Mouse (Mus musculus): ENCODE measurements around the gene Ppp1r3f.

Ppp1r3f gene

DNA sequence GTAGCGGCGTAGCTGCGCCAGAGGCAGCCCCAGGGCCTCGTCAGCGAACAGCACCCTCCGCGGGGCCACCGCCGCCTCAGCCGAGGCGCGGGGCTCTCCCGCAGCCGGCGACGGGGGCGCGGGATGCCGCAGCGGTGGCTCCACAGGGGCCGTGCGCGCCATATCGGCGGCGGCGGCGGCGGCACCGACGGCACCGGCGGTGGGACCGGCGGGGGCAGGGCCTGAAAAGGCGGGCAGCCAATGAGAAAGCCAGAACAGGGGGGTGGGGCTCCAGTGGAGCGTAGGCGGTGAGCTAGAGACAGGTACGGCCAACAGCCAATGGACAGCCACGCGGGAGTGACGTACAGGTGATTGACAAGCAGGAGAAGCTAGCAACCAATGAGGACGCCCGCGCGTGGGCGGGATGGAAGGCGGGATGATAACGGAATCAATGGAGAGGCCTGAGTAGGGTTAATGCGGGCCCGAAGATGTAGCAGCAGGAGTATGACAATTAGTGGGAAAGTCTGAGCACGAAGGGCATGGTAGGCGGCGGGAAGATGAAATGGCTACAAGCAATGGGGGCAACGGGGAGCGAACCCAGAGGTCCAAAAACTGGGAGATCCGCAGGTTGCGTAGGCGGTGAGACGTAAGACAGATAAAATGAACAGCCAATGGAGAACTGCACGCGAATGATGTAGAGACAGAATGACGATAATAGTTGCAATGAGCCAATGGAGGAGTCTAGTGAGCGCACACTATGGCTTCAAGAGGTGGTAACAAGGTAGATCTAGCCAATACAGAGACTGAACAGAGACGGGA is at the start of gene Ppp1r3f:
Gene Ppp1r3f, minus strand, starts transcription at position 197 of the 798 bp plus-strand sequence.
- peak; percentile 95 to 97 for DNase-seq

DNA sequence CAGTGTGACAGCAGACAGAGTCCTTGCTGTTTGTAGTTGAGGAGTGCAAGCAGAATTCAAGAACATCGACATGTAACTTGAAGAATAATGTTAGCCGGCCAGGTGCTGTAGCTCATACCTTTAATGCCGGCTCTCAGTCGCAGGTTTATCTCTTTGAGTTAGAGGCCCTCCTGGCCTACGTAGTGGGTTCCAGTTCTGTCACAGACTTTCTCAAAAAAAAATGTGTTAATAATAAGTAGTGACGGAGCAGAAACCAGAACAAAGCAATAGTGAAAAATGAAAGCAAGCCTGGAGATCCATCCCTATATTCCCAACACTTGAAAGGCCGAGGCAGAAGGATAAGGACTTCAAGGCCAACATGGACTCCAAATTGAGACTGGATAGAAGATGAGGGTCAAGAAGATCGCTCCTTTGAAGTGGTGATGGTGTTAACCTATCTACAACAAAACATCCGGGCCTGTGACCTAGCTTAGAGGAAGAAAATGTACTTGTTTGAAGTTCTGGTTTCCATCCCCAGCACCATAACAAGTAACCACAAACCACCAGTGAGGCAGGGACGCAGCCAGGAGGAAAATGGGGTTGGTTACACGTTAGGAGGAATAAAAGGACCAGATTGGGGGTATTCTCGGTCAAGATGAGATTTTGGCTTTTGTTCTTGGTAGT is 43.9 kb upstream of the Ppp1r3f start:
- no peak for DNase-seq

DNA sequence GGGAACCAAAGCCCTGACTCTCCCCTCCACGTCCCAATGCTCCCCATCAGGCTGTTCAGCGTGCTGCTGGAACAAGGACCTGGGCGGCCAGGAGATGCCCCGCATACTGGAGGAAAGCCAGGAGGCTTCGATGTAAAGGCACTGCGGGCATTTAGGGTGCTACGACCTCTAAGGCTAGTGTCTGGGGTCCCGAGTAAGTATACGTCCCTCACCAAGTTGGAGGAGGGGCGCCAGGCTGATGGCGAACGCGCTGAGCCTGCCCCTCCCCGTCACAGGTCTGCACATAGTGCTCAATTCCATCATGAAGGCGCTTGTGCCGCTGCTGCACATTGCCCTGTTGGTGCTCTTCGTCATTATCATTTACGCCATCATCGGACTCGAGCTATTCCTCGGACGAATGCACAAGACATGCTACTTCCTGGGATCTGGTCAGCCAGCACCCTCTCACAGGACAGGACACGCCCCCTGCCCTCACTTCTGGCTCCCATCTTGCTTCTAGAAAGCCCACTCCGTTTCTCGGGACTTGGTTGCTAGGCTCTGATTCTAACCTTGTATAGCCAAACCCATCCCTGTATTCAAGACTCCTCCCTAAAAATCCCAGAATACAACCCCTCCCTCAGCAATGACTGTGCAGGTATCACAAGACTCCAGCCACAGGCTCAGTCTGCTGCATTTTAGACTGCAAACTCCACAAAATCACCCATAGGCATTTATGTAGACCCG is 36.6 kb upstream of the Ppp1r3f start:
- no peak for DNase-seq

DNA sequence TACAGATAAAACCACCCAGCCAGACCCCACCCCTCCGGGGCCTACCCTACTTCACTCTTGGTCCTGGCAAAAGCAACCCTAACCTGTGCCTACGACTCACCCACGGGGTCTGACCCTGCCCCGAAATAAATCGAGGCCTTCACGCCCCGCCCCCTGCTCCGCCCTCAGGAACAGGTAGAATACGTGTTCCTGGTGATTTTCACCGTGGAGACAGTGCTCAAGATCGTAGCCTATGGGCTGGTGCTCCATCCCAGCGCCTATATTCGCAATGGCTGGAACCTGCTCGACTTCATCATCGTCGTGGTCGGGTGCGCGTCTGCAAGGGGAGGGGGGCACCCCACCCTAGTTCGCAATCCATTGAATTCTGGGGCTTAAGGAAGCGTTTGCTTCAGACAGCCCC is 36.0 kb upstream of the Ppp1r3f start:
- no peak for DNase-seq

DNA sequence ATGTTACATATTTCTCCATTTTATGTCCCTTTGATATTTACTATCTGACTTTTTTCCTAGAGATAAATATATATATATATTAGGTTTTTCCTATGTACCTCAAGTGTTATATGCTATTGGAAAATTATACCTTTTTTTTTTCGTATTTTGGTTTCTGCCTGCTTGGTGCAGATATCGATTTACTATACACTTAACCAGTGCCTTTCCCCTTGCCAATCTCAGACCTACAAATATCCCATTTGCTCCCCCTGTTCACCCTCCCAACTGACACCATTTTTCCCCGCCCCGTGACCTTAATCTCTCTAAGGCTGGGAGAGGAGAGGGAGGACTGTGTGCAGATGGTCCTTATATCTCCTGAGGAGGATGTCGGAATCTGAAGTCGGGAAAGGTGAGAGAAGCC is 32.7 kb upstream of the Ppp1r3f start, which contains the start of gene Cacna1f:
Gene Cacna1f, plus strand, starts transcription at position 301 of the 400 bp plus-strand sequence.
- DNase-seq: no peak

GRCm38 (mm10) chrX:7605575-7605941 is 31.5 kb upstream of the Ppp1r3f start:
- no peak for DNase-seq

DNA sequence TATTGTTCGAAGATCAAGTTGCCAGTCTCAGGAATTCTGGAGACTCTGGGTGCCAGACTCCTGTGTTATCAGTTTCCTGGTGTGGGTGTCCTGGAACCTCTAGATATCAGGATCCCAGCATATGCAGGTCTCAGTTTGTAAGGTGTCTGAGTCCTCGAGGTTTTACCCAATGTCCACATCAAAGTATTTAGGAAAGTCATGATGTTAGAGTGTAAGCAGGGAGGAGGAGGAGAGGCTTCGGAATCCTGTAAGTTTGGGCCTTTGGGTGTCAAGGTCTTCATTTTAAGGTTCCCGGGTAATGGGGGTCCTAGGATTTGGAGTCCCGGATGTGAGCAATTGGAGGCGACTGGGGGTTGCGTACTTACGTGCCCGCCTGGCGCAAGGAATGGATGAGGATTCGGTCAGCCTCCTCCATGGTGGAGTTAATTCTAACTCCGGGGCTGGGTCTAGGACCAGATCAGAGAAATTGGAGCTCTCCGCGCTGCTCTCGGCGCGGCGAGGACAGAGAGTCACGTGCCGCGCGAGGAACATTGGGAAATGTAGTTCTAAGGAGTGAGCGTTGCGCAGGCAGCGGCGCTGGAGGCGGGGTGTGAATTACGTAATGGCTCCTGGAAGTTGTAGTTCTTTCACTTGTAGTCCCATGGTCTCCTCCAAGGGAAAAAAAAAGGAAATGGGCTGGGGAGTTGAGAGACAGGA is 30.9 kb upstream of the Ppp1r3f start, which contains the start of gene Ccdc22:
Gene Ccdc22, minus strand, starts transcription at position 639 of the 696 bp plus-strand sequence.
- peak; percentile 91 to 92 for DNase-seq

DNA sequence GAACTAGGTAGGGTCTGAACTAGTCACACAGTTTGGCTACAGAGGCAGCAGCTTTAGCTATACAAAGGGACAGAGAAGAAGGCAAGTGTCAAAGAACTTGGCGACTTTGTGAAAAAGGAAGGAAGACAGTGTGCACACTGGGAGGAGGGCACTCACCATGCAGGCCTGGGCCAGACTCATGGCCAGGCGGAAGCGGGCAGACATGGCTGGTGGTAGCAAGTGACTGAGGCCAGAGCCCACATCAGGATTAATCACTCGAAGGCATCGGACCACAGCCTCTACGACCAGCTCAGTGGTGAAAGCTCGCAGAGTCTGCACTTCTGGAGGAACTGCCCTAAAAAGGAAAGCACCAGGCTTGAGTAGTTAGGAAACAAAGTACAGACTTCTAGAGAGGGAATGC is 29.9 kb upstream of the Ppp1r3f start:
- DNase-seq: no peak

DNA sequence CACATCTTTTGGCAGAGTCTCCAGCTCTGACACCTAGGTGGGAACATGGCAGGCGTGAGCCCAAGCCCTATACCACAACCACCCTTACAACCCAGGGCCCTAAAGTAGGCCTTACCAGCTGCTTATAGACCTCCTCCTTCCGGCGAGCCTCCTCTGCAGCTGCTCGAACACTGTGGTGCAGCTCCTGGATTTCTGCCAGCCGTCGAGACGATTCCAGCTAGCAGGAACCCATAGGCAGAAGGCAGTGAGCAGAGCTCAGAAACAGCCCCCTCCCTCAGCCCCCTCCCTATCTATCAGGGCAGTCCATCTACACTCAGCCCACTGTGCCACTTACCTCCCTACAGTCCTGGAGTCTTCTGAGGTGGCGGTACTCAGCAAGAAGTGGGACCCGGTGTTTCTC is 21.3 kb upstream of the Ppp1r3f start:
- no peak for DNase-seq

- DNase-seq: no peak
Observed at GRCm38 (mm10) chrX:7586356-7586755, 12.3 kb upstream of the Ppp1r3f start.

DNA sequence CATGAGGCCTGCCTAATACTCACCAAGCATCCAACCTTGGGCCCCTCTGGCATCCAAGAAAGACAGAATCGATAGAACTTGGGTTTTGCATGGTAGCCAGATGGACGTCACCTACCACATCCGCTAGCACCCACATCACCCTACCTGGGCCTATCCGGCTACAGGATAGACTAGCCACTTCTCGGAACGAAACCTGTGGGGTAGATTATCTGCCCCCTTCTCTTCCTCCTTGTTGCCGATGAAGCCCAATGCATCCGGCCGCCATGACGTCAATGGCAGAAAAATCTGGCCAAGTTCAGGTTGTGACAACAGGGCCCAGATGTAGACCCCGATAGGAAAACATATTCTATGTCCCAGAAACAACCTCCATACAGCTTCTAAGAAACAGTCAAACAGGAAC is 9.8 kb upstream of the Ppp1r3f start:
- no peak for DNase-seq

GRCm38 (mm10) chrX:7581151-7581550 is 7.1 kb upstream of the Ppp1r3f start:
- no peak for DNase-seq

DNA sequence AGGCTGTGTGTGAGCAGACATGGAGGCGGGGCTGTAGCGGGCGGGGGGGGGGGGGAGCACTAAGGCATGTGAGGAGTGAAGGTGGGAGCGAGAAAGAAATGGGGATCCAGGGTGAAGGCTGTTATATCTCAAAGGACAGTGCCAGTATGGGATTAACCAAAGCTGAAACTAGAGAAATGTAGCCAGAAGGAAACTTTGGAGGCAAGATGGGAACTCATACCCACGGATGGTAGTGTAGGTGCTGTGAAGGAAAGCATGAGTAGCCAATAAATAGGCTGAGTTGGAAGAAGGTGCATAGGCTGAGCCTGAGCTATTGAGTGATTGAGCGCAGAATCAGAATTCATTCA is 775 bp upstream of the Ppp1r3f start:
- no peak for DNase-seq

GRCm38 (mm10) chrX:7573176-7574086 is 652 bp downstream of the Ppp1r3f start, which contains the start of gene Foxp3:
Gene Foxp3 (plus strand): TSS chrX:7573644.
- peak in 1 of 2 experiments; percentile 73 for DNase-seq

DNA sequence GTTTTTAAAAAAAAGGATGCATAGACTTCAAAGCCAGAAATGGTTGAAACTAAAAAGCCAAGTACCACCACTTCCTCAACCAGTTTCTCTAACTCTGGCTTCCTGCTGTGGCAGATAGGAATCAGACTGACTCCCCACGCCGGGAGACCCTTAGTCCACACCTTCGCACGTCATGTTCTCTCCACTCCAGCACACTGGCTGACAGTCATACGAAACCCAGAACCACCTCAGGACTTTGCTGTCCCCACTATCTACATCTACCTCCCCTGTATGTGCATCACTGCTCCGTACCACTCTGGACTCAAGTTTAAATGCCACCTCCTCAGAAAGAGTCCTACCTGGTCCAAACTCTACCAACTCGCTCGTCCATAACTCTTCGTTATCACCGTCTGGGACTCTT is 1.6 kb downstream of the Ppp1r3f start:
- no peak for DNase-seq

DNA sequence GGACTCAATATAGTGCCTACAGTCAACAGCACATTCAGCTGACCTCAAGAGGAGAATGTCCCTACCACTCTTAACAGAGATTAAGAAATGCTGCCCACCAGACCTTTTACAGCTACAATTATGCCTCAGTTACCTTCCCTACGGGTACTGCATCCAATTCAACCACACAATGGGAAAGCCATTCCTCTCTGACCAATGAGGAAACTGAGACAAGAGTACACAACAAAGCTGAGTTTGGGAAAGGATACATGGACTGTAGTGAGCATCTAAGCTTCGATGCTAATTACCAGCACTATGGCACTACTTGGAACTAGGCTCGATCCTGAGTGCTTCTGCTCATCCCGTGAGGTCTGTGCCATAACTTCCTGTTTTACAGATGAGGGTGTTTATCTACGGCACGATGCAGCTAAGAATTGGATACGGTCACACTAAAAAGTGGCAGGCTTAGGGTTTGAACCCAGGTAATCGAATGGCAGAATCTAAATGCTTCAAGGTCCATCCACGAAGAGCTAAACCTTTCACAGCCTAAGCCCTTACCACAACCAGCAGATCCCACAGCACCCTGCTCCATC is 2.4 kb downstream of the Ppp1r3f start:
- DNase-seq: no peak

DNA sequence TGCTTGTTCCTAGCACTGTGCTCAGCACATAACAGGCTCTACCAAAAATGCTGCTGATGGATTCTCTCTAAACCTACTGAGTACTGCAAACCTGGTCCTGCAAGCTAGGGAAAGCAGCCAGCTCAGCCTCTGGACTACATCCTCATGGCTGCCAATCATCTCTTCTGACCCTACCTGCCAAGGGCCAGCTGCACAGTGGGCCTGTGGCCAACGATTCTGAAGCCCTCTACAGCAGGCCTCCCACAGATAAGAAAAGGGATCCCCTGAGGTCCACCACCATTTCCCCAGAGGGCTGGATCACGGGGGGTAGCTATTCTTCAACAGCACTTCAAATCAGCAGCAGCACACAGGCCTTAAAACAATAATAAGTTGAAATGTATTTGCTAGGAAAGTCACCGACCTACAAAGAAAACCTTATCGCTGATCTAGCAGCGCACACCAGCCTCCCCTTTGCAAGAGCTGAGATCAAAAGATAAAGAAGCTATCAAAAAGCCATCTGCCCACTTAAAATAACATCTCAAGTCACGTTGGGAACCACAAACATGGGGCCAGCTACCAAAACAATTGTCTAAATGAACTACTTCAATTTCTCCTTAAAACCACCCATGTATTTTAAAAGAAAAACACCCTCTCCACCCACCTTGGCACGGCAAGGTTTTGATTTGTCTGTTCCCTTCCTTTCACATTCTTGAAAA is 3.5 kb downstream of the Ppp1r3f start:
- DNase-seq: no peak

GRCm38 (mm10) chrX:7567491-7567890 is 6.6 kb downstream of the Ppp1r3f start:
- no peak for DNase-seq

DNA sequence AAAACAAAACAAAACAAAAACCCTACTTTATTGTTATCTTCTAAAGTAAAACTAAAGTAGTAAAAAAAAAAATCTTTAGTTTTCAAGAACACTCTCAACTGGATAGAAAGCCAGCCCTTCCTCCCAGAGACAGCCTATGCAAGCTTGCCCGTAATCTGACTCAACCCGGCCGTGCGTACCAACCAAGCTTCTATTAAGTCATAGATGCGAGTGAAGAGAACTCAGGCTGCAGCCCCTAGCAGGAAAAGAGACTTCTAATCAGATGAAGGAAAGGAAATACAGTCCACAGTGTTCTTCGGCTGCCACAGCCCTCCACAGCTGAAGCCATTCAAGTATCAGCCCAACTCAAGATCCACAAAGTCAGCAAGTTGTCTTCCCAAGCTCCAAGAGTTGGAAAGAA is 7.7 kb downstream of the Ppp1r3f start:
- no peak for DNase-seq

GRCm38 (mm10) chrX:7563076-7563475 is 11.0 kb downstream of the Ppp1r3f start:
- DNase-seq: no peak

DNA sequence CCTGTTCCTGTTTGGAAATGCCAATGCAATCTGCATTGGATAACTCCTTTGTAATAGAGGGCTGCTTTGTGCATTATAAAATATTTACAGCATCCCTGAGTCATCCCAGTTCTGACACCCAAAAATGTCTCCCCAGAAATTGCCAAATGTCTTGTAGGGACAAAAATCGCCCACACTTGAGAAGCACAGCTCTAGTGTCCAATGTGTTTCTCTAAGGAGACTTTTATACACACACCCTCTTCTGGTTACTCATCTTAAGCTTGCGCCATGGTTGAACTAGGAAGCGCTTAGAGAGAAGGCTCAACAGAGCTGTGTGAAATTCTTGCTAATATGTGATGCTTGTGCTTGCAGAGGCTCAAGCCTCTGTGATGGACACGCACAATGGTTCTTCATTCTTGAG is 20.6 kb downstream of the Ppp1r3f start:
- DNase-seq: no peak

Measured in kidney, postnatal 36 days (tissue).